Mouse (Mus musculus): ENCODE data around the gene Med28. TPM values are rescaled to one million over a fixed set of nuclear protein-coding genes. Genes with fewer than 3 reads are reported as not detected.

The Med28 gene
- 242 and 243 TPM in 2 replicates for polyA plus RNA-seq (2014; fragmentation: Nextera tagmentation; extraction: Ambion mirVana)

GRCm38 (mm10) chr5:45519960-45520808 lies at the start of gene Med28:
Gene Med28 (plus strand): TSS chr5:45520229.
- 2% methylated on average over 56 of the region's 56 CpGs for WGBS
- peaks cover 22% of the 10 kb centered on the region for H3K36me3 ChIP-seq (ENCODE audit: insufficient read depth)
- H3K4me2 ChIP-seq: peak within 1 kb of the TSS; percentile 94
- H3K9ac ChIP-seq: peak within 1 kb of the TSS; percentile 87
- H3K4me1 ChIP-seq (ENCODE audit: insufficient read depth): peaks cover 3% of the 10 kb centered on the region; the same call in 1 of the 2 replicates
- peak within 1 kb of the TSS; percentile 93 for H3K4me3 ChIP-seq (ENCODE audit: low read depth, low read length)
- no peaks in the 10 kb centered on the region for H3K27me3 ChIP-seq (ENCODE audit: insufficient read depth, low read length)
- DNase-seq (peak; percentile 96), ATAC-seq (ENCODE audit: insufficient read depth) (peak; percentile 96)
- H3K27ac ChIP-seq (ENCODE audit: low read depth): peak within 1 kb of the TSS; percentile 63; the same call in 1 of the 2 replicates
- TF ChIP-seq CTCF (IDR thresholded peaks at IDR 0.05; ENCODE audit: low read depth): no peak
- H3K9me3 ChIP-seq (ENCODE audit: low read depth, low read length): no peaks in the 10 kb centered on the region

- H3K36me3 ChIP-seq (ENCODE audit: insufficient read depth): no peaks in the 10 kb centered on the region
- H3K9ac ChIP-seq: no peak overlapping the region
- DNase-seq (peak; percentile 82), ATAC-seq (ENCODE audit: insufficient read depth) (0 out of 2 replicates have a peak, but pooled peaks have one; percentile 23)
- H3K4me1 ChIP-seq (ENCODE audit: insufficient read depth): no peaks in the 10 kb centered on the region
- H3K4me3 ChIP-seq (ENCODE audit: low read depth, low read length): no peak overlapping the region
- no peaks in the 10 kb centered on the region for H3K27me3 ChIP-seq (ENCODE audit: insufficient read depth, low read length)
- H3K4me2 ChIP-seq: no peak overlapping the region
- no peak overlapping the region; the same call in 1 of the 2 replicates for H3K27ac ChIP-seq (ENCODE audit: low read depth)
- no peak for TF ChIP-seq CTCF (IDR thresholded peaks at IDR 0.05; ENCODE audit: low read depth)
- WGBS: 17% methylated on average over 7 of the region's 7 CpGs
- no peaks in the 10 kb centered on the region for H3K9me3 ChIP-seq (ENCODE audit: low read depth, low read length)
Observed at GRCm38 (mm10) chr5:45472880-45473450, 47.1 kb upstream of the Med28 start.

- Histone ChIP-seq H3K27me3 (ENCODE audit: insufficient read depth, low read length) (no peaks in the 10 kb centered on the region), H3K4me1 (ENCODE audit: insufficient read depth) (no peaks in the 10 kb centered on the region), H3K4me3 (ENCODE audit: low read depth, low read length) (no peak overlapping the region), H3K36me3 (ENCODE audit: insufficient read depth) (no peaks in the 10 kb centered on the region), H3K9me3 (ENCODE audit: low read depth, low read length) (no peaks in the 10 kb centered on the region), H3K4me2 (no peak overlapping the region), H3K9ac (no peak overlapping the region), H3K27ac (ENCODE audit: low read depth) (no peak overlapping the region; the same call in 1 of the 2 replicates)
- WGBS: 85% methylated on average over 1 of the region's 1 CpGs
- DNase-seq (no peak), ATAC-seq (ENCODE audit: insufficient read depth) (no peak)
- TF ChIP-seq CTCF (IDR thresholded peaks at IDR 0.05; ENCODE audit: low read depth): no peak
Observed at GRCm38 (mm10) chr5:45473521-45473920, 46.5 kb upstream of the Med28 start.

- Histone ChIP-seq H3K36me3 (ENCODE audit: insufficient read depth) (no peaks in the 10 kb centered on the region), H3K27me3 (ENCODE audit: insufficient read depth, low read length) (no peaks in the 10 kb centered on the region), H3K4me1 (ENCODE audit: insufficient read depth) (no peaks in the 10 kb centered on the region), H3K9me3 (ENCODE audit: low read depth, low read length) (no peaks in the 10 kb centered on the region), H3K4me2 (no peak overlapping the region), H3K4me3 (ENCODE audit: low read depth, low read length) (no peak overlapping the region), H3K27ac (ENCODE audit: low read depth) (no peak overlapping the region), H3K9ac (no peak overlapping the region)
- peak; percentile 95 for DNase-seq
- WGBS: 25% methylated on average over 6 of the region's 6 CpGs
- ATAC-seq (ENCODE audit: insufficient read depth): no peak
- peak; percentile 85 for TF ChIP-seq CTCF (IDR thresholded peaks at IDR 0.05; ENCODE audit: low read depth)
Observed at GRCm38 (mm10) chr5:45474215-45474614, 45.8 kb upstream of the Med28 start.

- DNase-seq (no peak), ATAC-seq (ENCODE audit: insufficient read depth) (no peak)
- H3K27me3 ChIP-seq (ENCODE audit: insufficient read depth, low read length): no peaks in the 10 kb centered on the region
- no peak overlapping the region for H3K27ac ChIP-seq (ENCODE audit: low read depth)
- no peak overlapping the region for H3K4me2 ChIP-seq
- H3K4me3 ChIP-seq (ENCODE audit: low read depth, low read length): no peak overlapping the region
- TF ChIP-seq CTCF (IDR thresholded peaks at IDR 0.05; ENCODE audit: low read depth): no peak
- H3K9ac ChIP-seq: no peak overlapping the region
- H3K4me1 ChIP-seq (ENCODE audit: insufficient read depth): no peaks in the 10 kb centered on the region
- WGBS: 57% methylated on average over 3 of the region's 4 CpGs
- no peaks in the 10 kb centered on the region for H3K36me3 ChIP-seq (ENCODE audit: insufficient read depth)
- no peaks in the 10 kb centered on the region for H3K9me3 ChIP-seq (ENCODE audit: low read depth, low read length)
Observed at GRCm38 (mm10) chr5:45474758-45475157, 45.3 kb upstream of the Med28 start.

- Histone ChIP-seq H3K4me1 (ENCODE audit: insufficient read depth) (no peaks in the 10 kb centered on the region), H3K4me2 (no peak overlapping the region), H3K27ac (ENCODE audit: low read depth) (peak overlapping the region; percentile 82), H3K9ac (no peak overlapping the region), H3K36me3 (ENCODE audit: insufficient read depth) (no peaks in the 10 kb centered on the region), H3K9me3 (ENCODE audit: low read depth, low read length) (no peaks in the 10 kb centered on the region), H3K27me3 (ENCODE audit: insufficient read depth, low read length) (no peaks in the 10 kb centered on the region), H3K4me3 (ENCODE audit: low read depth, low read length) (no peak overlapping the region)
- DNase-seq (peak; percentile 60), ATAC-seq (ENCODE audit: insufficient read depth) (peak; percentile 70)
- TF ChIP-seq CTCF (IDR thresholded peaks at IDR 0.05; ENCODE audit: low read depth): no peak
- 65% methylated on average over 5 of the region's 5 CpGs for WGBS
Observed at GRCm38 (mm10) chr5:45475771-45476170, 44.3 kb upstream of the Med28 start.

- WGBS: 22% methylated on average over 6 of the region's 6 CpGs
- H3K4me1 ChIP-seq (ENCODE audit: insufficient read depth): no peaks in the 10 kb centered on the region
- ATAC-seq (ENCODE audit: insufficient read depth) (peak; percentile 95), DNase-seq (peak; percentile 94)
- no peaks in the 10 kb centered on the region for H3K9me3 ChIP-seq (ENCODE audit: low read depth, low read length)
- H3K36me3 ChIP-seq (ENCODE audit: insufficient read depth): no peaks in the 10 kb centered on the region
- H3K4me3 ChIP-seq (ENCODE audit: low read depth, low read length): no peak overlapping the region
- TF ChIP-seq CTCF (IDR thresholded peaks at IDR 0.05; ENCODE audit: low read depth): no peak
- H3K27me3 ChIP-seq (ENCODE audit: insufficient read depth, low read length): no peaks in the 10 kb centered on the region
- H3K9ac ChIP-seq: no peak overlapping the region
- H3K4me2 ChIP-seq: peak overlapping the region; percentile 0; the same call in 1 of the 2 replicates
- H3K27ac ChIP-seq (ENCODE audit: low read depth): peak overlapping the region; percentile 82
Observed at GRCm38 (mm10) chr5:45476288-45476687, 43.7 kb upstream of the Med28 start.
